Mouse (Mus musculus) CH12.LX (cell line): ENCODE measurements around the gene Dhrs7b. TPM values are rescaled to one million over a fixed set of nuclear protein-coding genes. Genes with fewer than 3 reads are reported as not detected.
"Not testable (repeated sequence)": the region's sequence is repeated elsewhere in the genome, so short reads cannot be mapped to it uniquely, and the experiment has no call there.

Experiments
- DNase-seq: peaks from one replicate; pipeline ENCODE4 v3.0.0-alpha.2; 2013; ENCODE audit errors: extremely low read depth
- H3K27ac ChIP-seq: 2 replicates; pipeline ENCODE4 v1.5.1; 2012; ENCODE audit warnings: low read depth, mild to moderate bottlenecking, control low read depth, moderate library complexity; ENCODE audit not compliant: insufficient read depth
- H3K27me3 ChIP-seq: replicated peaks from 2 replicates; pipeline ENCODE3; 2012; ENCODE audit warnings: inconsistent platforms
- H3K36me3 ChIP-seq, 2 experiments: replicated peaks in 1 of 2; 2 replicates each; pipeline versions ENCODE3 to v1.6.1; 2012; ENCODE audit warnings: inconsistent platforms in 1 of 2, low read length in 1 of 2, mild to moderate bottlenecking in 1 of 2, mixed read lengths in 1 of 2, moderate library complexity in 1 of 2; ENCODE audit not compliant: control insufficient read depth in 1 of 2, insufficient read depth in 1 of 2
- H3K4me1 ChIP-seq, 2 experiments: 2 replicates each; pipeline ENCODE4 v1.6.1; 2012; ENCODE audit warnings: inconsistent platforms in 1 of 2, moderate library complexity in 1 of 2; ENCODE audit not compliant: insufficient read depth in 2 of 2, control insufficient read depth in 1 of 2
- H3K4me2 ChIP-seq: 2 replicates; pipeline ENCODE4 v1.6.1; 2012; ENCODE audit warnings: low read depth, mild to moderate bottlenecking, control low read depth; ENCODE audit not compliant: poor library complexity, insufficient read depth, severe bottlenecking
- H3K4me3 ChIP-seq, 3 experiments: fragments of 150-350 bp in 1 of 3; sonication (generic) in 1 of 3; replicated peaks in 1 of 3; 2 replicates each; pipeline versions ENCODE3 to v1.5.1; 2011 to 2012; ENCODE audit warnings: low read depth in 2 of 3, low read length in 2 of 3, mild to moderate bottlenecking in 2 of 3, moderate library complexity in 2 of 3, control low read depth in 1 of 3, improper control_type of control experiment in 1 of 3, inconsistent platforms in 1 of 3, mixed read lengths in 1 of 3; ENCODE audit not compliant: poor library complexity in 1 of 3
- H3K79me2 ChIP-seq: replicated peaks from 2 replicates; pipeline ENCODE4 v1.6.1; 2012; ENCODE audit warnings: mild to moderate bottlenecking, moderate library complexity; ENCODE audit not compliant: control insufficient read depth, poor library complexity, insufficient read depth, severe bottlenecking; ENCODE audit errors: extremely low read depth
- H3K9ac ChIP-seq: 2 replicates; pipeline ENCODE4 v1.6.1; 2012; ENCODE audit warnings: low read depth, mild to moderate bottlenecking, control low read depth, moderate library complexity; ENCODE audit not compliant: insufficient read depth
- H3K9me3 ChIP-seq: replicated peaks from 2 replicates; pipeline ENCODE3; 2012; ENCODE audit warnings: low read length, inconsistent platforms, mixed read lengths
- BHLHE40 ChIP-seq: IDR thresholded peaks from 2 replicates; pipeline ENCODE4 v1.6.1; 2011; ENCODE audit warnings: mild to moderate bottlenecking, low read depth, low read length, improper control_type of control experiment
- CHD1 ChIP-seq: IDR thresholded peaks from 2 replicates; pipeline ENCODE4 v1.6.1; 2012; ENCODE audit warnings: low read depth, low read length, improper control_type of control experiment, inconsistent platforms
- CTCF ChIP-seq, 2 experiments: IDR thresholded peaks in 1 of 2; conservative IDR thresholded peaks in 1 of 2; 2 replicates each; pipeline ENCODE4 v1.5.1; 2011 to 2012; ENCODE audit warnings: low read depth in 2 of 2, low read length in 2 of 2, improper control_type of control experiment in 1 of 2, inconsistent platforms in 1 of 2, mild to moderate bottlenecking in 1 of 2, moderate library complexity in 1 of 2
- ETS1 ChIP-seq: conservative IDR thresholded peaks from 2 replicates; pipeline ENCODE4 v1.6.1; 2012; ENCODE audit warnings: low read depth, mild to moderate bottlenecking, inconsistent platforms, low read length, improper control_type of control experiment, moderate library complexity
- GABPA ChIP-seq: IDR thresholded peaks from 2 replicates; pipeline ENCODE4 v1.6.1; 2012; ENCODE audit warnings: low read depth, low read length, improper control_type of control experiment, inconsistent platforms; ENCODE audit not compliant: insufficient replicate concordance
- HCFC1 ChIP-seq: IDR thresholded peaks from 2 replicates; pipeline ENCODE4 v1.6.1; 2012; ENCODE audit warnings: low read depth, mild to moderate bottlenecking, inconsistent platforms, low read length, improper control_type of control experiment
- IRF4 ChIP-seq: IDR thresholded peaks from 2 replicates; pipeline ENCODE4 v1.6.1; 2014; ENCODE audit warnings: low read depth, mild to moderate bottlenecking, inconsistent platforms, low read length, improper control_type of control experiment
- JUN ChIP-seq: IDR thresholded peaks from 2 replicates; pipeline ENCODE4 v1.6.1; 2011; ENCODE audit warnings: low read depth, mild to moderate bottlenecking, low read length, improper control_type of control experiment, moderate library complexity; ENCODE audit not compliant: insufficient read depth
- KAT2A ChIP-seq: IDR thresholded peaks from 2 replicates; pipeline ENCODE4 v1.6.1; 2012; ENCODE audit warnings: low read length, improper control_type of control experiment, inconsistent platforms; ENCODE audit not compliant: insufficient replicate concordance
- MAX ChIP-seq: IDR thresholded peaks from 2 replicates; pipeline ENCODE4 v1.6.1; 2011; ENCODE audit warnings: low read length, improper control_type of control experiment
- MAZ ChIP-seq: IDR thresholded peaks from 2 replicates; pipeline ENCODE4 v1.6.1; 2012; ENCODE audit warnings: low read depth, mild to moderate bottlenecking, inconsistent platforms, low read length, improper control_type of control experiment, moderate library complexity
- MEF2A ChIP-seq: IDR thresholded peaks from 2 replicates; pipeline ENCODE4 v1.6.1; 2014; ENCODE audit warnings: low read depth, mild to moderate bottlenecking, inconsistent platforms, low read length, improper control_type of control experiment, borderline replicate concordance
- MXI1 ChIP-seq: IDR thresholded peaks from 2 replicates; pipeline ENCODE4 v1.6.1; 2011; ENCODE audit warnings: mild to moderate bottlenecking, low read depth, low read length, improper control_type of control experiment
- NELFE ChIP-seq: IDR thresholded peaks from 2 replicates; pipeline ENCODE4 v1.6.1; 2011; ENCODE audit warnings: low read depth, low read length, improper control_type of control experiment
- NRF1 ChIP-seq: IDR thresholded peaks from 2 replicates; pipeline ENCODE4 v1.6.1; 2014; ENCODE audit warnings: low read depth, mild to moderate bottlenecking, inconsistent platforms, low read length, improper control_type of control experiment, moderate library complexity
- POLR2A ChIP-seq: IDR thresholded peaks from 2 replicates; pipeline ENCODE4 v1.6.1; 2011; ENCODE audit warnings: low read depth, mild to moderate bottlenecking, improper control_type of control experiment, low read length
- RAD21 ChIP-seq: IDR thresholded peaks from 2 replicates; pipeline ENCODE4 v1.6.1; 2011; ENCODE audit warnings: low read depth, mild to moderate bottlenecking, low read length, improper control_type of control experiment, moderate library complexity
- RCOR1 ChIP-seq: conservative IDR thresholded peaks from 2 replicates; pipeline ENCODE4 v1.6.1; 2012; ENCODE audit warnings: low read depth, mild to moderate bottlenecking, inconsistent platforms, low read length, improper control_type of control experiment
- SMC3 ChIP-seq: IDR thresholded peaks from 2 replicates; pipeline ENCODE4 v1.6.1; 2011; ENCODE audit warnings: low read depth, low read length, improper control_type of control experiment
- TBP ChIP-seq: conservative IDR thresholded peaks from 2 replicates; pipeline ENCODE4 v1.6.1; 2011; ENCODE audit warnings: low read depth, low read length, improper control_type of control experiment
- UBTF ChIP-seq: IDR thresholded peaks from 2 replicates; pipeline ENCODE4 v1.6.1; 2012; ENCODE audit warnings: low read depth, mild to moderate bottlenecking, inconsistent platforms, low read length, improper control_type of control experiment, moderate library complexity
- ZKSCAN1 ChIP-seq: IDR thresholded peaks from 2 replicates; pipeline ENCODE4 v1.6.1; 2012; ENCODE audit warnings: low read depth, inconsistent platforms, low read length, improper control_type of control experiment, borderline replicate concordance
- ZMIZ1 ChIP-seq: IDR thresholded peaks from 2 replicates; pipeline ENCODE4 v1.6.1; 2012; ENCODE audit warnings: low read depth, mild to moderate bottlenecking, inconsistent platforms, low read length, improper control_type of control experiment
- ZNF384 ChIP-seq: IDR thresholded peaks from 2 replicates; pipeline ENCODE4 v1.6.1; 2012; ENCODE audit warnings: low read depth, low read length, improper control_type of control experiment, inconsistent platforms
- dilution Hi-C: fragments of 300-500 bp; cut with MboI; formaldehyde crosslinking; loops from 2 replicates; pipeline ENCODE4 v1.14.3; 2020; ENCODE audit warnings: low sequenced_read_pairs; ENCODE audit not compliant: extremely low pct_unique_long_range_greater_than_20kb, extremely low pct_ligation_motif_present
- in situ Hi-C: fragments of 300-500 bp; cut with MboI; formaldehyde crosslinking; loops from 3 replicates; pipeline ENCODE4 v1.14.3; 2019; ENCODE audit warnings: low sequenced_read_pairs, low pct_ligation_motif_present, low pct_unique_long_range_greater_than_20kb, mixed read lengths
- polyA plus RNA-seq: library from polyadenylated mRNA; unstranded; fragments of >175 nt; gene quantifications from 2 replicates; pipeline ENCODE4 v1.2.1, GENCODE M21; 2012; ENCODE audit warnings: low read depth; ENCODE audit not compliant: insufficient read length
- total RNA-seq, 2 experiments: library from RNA; depleted of rRNA; stranded (reverse); fragments of 300-350 nt in 1 of 2; fragments of >200 nt in 1 of 2; gene quantifications; 2 replicates each; pipeline ENCODE4 v1.2.3; 2012 to 2014

Gene Dhrs7b
- total and polyA plus RNA-seq, 3 experiments, result 43.3 to 63.5 (median 59.2) TPM

- in situ Hi-C loops (no loop called here), dilution Hi-C loops (no loop called here)
- no peak overlapping the region for H3K27ac ChIP-seq
- no peaks in the 10 kb centered on the region for H3K27me3 ChIP-seq
- H3K36me3 ChIP-seq, result peaks cover 45 to 94% of the 10 kb centered on the region in 2 experiments
- peaks cover 0 to 29% of the 10 kb centered on the region in 2 experiments; a peak in 2 of 4 replicates for H3K4me1 ChIP-seq
- TF ChIP-seq MXI1 (no peak), HCFC1 (no peak), SMC3 (no peak), KAT2A (no peak), MAZ (no peak), NRF1 (no peak), CTCF (conservative IDR thresholded peaks at IDR 0.05 in 1 of 2, IDR thresholded peaks at IDR 0.05 in 1 of 2; ENCODE audit: low read depth in 2 of 2, low read length in 2 of 2) (no peak), ETS1 (no peak), GABPA (no peak), UBTF (no peak), IRF4 (no peak), POLR2A (no peak), MAX (no peak), ZKSCAN1 (no peak)
- TF ChIP-seq, all 38 proteins: peak for 0
- Histone ChIP-seq H3K4me2 (no peak overlapping the region), H3K79me2 (peaks cover 100% of the 10 kb centered on the region), H3K9me3 (no peaks in the 10 kb centered on the region), H3K4me3 (no peak overlapping the region), H3K9ac (no peak overlapping the region)
- DNase-seq, result no peak
These were observed 37.5 kb downstream of the Dhrs7b start for GRCm38 (mm10) chr11:60867904-60868303.

GRCm38 (mm10) chr11:60869471-60869870, 39.0 kb downstream of the Dhrs7b start:
- Histone ChIP-seq H3K4me1 (peaks cover 3 to 42% of the 10 kb centered on the region in 2 experiments), H3K79me2 (peaks cover 100% of the 10 kb centered on the region), H3K36me3 (peaks cover 35 to 94% of the 10 kb centered on the region in 2 experiments)
- DNase-seq, H3K27ac ChIP-seq, H3K9me3 ChIP-seq, H3K4me3 ChIP-seq, in situ Hi-C loops, H3K4me2 ChIP-seq, dilution Hi-C loops, H3K27me3 ChIP-seq, H3K9ac ChIP-seq: not testable (repeated sequence)

- dilution Hi-C loops (no loop called here), in situ Hi-C loops (loop anchor here (5.0 kb wide), 2 partner anchors 34 to 94 kb away; partner anchors contain the start of genes Smcr8 and Top3a)
- no peak for DNase-seq
- peaks cover 100% of the 10 kb centered on the region for H3K79me2 ChIP-seq
- no peak overlapping the region for H3K9ac ChIP-seq
- no peak overlapping the region for H3K27ac ChIP-seq
- H3K4me2 ChIP-seq, result no peak overlapping the region
- H3K27me3 ChIP-seq, result no peaks in the 10 kb centered on the region
- H3K9me3 ChIP-seq, result no peaks in the 10 kb centered on the region
- TF ChIP-seq RCOR1 (no peak), ZMIZ1 (no peak), JUN (no peak), NELFE (no peak), MEF2A (no peak), RAD21 (no peak), KAT2A (no peak), ZNF384 (no peak), BHLHE40 (no peak), MAX (no peak), CHD1 (no peak), ZKSCAN1 (no peak), POLR2A (no peak), IRF4 (no peak), TBP (no peak)
- H3K4me1 ChIP-seq, result peaks cover 14 to 53% of the 10 kb centered on the region in 2 experiments
- peaks cover 38 to 94% of the 10 kb centered on the region in 2 experiments for H3K36me3 ChIP-seq
- no peak overlapping the region for H3K4me3 ChIP-seq
These were observed 41.0 kb downstream of the Dhrs7b start for GRCm38 (mm10) chr11:60871409-60871808.
